Mouse (Mus musculus) kidney, adult 2 months (tissue): ENCODE data around the gene Dnaaf1. TPM values are rescaled to one million over a fixed set of nuclear protein-coding genes. Genes with fewer than 3 reads are reported as not detected.
A peak's percentile ranks its signal among the peaks of the same experiment; 100 is the strongest.

Experiments
- DNase-seq: peaks from one replicate; pipeline ENCODE4 v3.0.0; 2021
- H3K27ac ChIP-seq: fragments of 200-500 bp; 2 replicates; pipeline ENCODE4 v1.5.1; 2012; ENCODE audit warnings: low read depth, low read length, control low read depth, inconsistent platforms; ENCODE audit not compliant: insufficient read depth
- H3K27me3 ChIP-seq: fragments of 200-500 bp; replicated peaks from 2 replicates; pipeline ENCODE4 v1.6.1; 2012; ENCODE audit warnings: mild to moderate bottlenecking, moderate library complexity, low read length, inconsistent platforms; ENCODE audit not compliant: control insufficient read depth, insufficient read depth
- H3K36me3 ChIP-seq: fragments of 200-500 bp; 2 replicates; pipeline ENCODE4 v1.6.1; 2012; ENCODE audit warnings: mild to moderate bottlenecking, moderate library complexity, low read length, inconsistent platforms; ENCODE audit not compliant: control insufficient read depth, insufficient read depth
- H3K4me1 ChIP-seq: fragments of 200-500 bp; 2 replicates; pipeline ENCODE4 v1.6.1; 2011; ENCODE audit warnings: low read length; ENCODE audit not compliant: control insufficient read depth, insufficient read depth
- H3K4me3 ChIP-seq: fragments of 200-500 bp; 2 replicates; pipeline ENCODE4 v1.5.1; 2011; ENCODE audit warnings: mild to moderate bottlenecking, low read depth, low read length, control low read depth; ENCODE audit not compliant: insufficient read depth
- CTCF ChIP-seq: fragments of 200-500 bp; conservative IDR thresholded peaks from 2 replicates; pipeline ENCODE4 v1.5.1; 2011; ENCODE audit warnings: low read depth, mild to moderate bottlenecking, control low read depth, low read length, moderate library complexity, mixed read lengths; ENCODE audit not compliant: insufficient read depth, insufficient read length
- POLR2A ChIP-seq: fragments of 200-500 bp; IDR thresholded peaks from one replicate; pipeline ENCODE4 v1.6.1; 2011; ENCODE audit warnings: low read depth, low read length, control low read depth
- WGBS: fragments of 180-500 bp; shearing (Covaris S2); methylation state at CpG from one replicate; pipeline ENCODE4 v1.1.7; 2018; 5-methylcytosine and 5-hydroxymethylcytosine counted together
- polyA plus RNA-seq: library from polyadenylated mRNA; depleted of rRNA; stranded (reverse); fragments of >200 nt; gene quantifications from 2 replicates; pipeline ENCODE4 v1.2.3, GENCODE M21; 2012; rRNA removed

Gene Dnaaf1
- polyA plus RNA-seq = 0.42 and 0.57 TPM in 2 replicates

DNA sequence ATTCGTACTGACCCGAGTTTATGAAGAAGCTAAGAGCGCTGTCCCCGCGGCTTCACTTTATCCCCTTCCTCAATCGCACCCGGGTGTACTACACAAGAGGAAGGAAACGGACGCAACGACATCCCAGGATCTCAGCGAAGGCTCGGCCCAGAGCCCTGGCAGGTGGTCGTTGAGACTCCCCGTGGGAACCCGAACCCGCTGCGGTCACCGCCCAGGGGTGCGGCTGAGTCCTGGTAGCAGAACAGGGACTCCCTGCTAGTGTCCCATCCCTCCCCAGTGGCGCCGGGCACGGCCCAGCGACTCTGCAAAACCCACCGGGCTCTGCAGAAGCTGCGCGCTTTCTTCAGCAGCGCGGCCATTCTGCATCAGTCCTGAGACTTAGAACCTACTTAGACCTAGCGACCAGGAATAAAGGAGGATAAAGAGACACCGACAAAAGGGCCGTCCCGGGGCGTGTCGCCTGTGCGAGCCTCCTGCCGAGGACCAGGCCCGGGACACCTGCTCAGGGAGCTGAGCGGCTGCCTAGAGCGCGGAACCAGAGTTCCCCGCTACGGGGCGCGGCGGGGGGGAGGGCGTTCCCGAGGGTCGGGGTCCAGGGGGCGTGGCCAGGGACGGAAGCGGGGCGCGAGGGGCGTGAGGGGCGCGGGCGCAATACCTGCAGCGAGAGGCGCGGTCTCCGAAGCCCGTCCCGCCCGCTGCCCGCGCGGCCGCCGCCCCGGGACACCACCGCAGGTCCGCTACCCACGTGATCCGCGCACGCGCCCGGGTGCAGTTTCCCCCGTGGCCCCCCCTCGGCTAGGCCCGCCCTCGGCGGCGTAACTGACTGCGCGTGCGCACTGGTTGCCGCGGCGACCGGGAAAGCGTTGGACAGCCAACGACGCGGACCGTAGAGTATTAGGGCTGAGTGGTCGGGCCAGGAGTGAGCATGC, at the start of gene Dnaaf1, which contains the start of gene Hsdl1:
Dnaaf1 (plus strand) TSS at position 799 of the 929 bp plus-strand sequence.
Hsdl1 (minus strand) TSS at position 747 of the 929 bp plus-strand sequence.
- peaks cover 5% of the 10 kb centered on the region; the same call in 1 of the 2 replicates for H3K4me1 ChIP-seq
- 1% methylated on average over 97 of the region's 97 CpGs for WGBS
- no peaks in the 10 kb centered on the region for H3K27me3 ChIP-seq
- H3K36me3 ChIP-seq = no peaks in the 10 kb centered on the region
- peak; percentile 98 for DNase-seq
- no peak within 1 kb of the TSS for H3K27ac ChIP-seq
- peak within 1 kb of the TSS; percentile 77 for H3K4me3 ChIP-seq
- peak; percentile 43 for TF ChIP-seq POLR2A
- 0 out of 2 replicates have a peak, but pooled peaks have one; percentile 16 for TF ChIP-seq CTCF

DNA sequence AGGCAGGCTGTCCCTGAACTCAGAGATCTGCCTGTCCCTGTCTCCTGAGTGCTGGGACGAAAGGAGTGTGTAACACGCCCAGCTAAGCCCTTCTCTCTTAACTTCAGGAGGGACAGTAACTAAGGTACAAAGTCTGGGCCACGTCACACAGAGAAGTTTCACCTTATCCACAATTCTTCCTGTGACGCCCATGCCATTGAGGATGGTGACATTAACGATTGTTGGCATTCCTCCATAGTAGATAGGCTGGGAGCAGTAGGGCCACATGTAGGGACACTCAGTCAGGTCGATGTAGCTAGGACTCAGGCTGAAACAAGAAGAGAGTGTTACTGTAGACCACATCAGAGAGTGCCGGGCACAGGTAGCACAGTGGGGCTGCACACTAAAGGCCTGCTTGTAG, 46.3 kb upstream of the Dnaaf1 start:
- no peak for DNase-seq
- Histone ChIP-seq H3K36me3 (peaks cover 5% of the 10 kb centered on the region), H3K27me3 (no peaks in the 10 kb centered on the region), H3K4me1 (no peaks in the 10 kb centered on the region), H3K4me3 (no peak overlapping the region), H3K27ac (no peak overlapping the region)
- TF ChIP-seq POLR2A (no peak), CTCF (no peak)
- 89% methylated on average over 7 of the region's 7 CpGs for WGBS

DNA sequence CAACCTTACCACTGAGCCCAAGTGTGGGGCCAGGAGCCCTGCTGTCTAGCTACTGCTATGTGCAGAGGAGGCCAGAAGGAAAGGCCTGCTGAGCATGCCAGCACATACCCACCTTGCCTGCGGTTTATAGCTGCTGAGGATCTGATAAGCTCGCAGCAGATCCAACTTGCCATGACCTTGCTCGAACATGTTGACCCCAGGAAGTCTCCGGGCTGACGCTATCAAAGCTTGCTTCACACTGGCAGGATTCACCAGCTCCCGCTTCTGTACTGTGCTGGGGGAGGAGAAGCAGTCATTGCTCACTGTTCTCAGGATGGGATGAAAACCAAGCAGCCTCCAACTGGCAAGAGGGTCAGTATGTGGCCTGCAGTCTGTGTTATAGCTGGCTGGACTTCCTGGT, 44.1 kb upstream of the Dnaaf1 start:
- TF ChIP-seq CTCF = no peak
- no peak for TF ChIP-seq POLR2A
- DNase-seq = no peak

DNA sequence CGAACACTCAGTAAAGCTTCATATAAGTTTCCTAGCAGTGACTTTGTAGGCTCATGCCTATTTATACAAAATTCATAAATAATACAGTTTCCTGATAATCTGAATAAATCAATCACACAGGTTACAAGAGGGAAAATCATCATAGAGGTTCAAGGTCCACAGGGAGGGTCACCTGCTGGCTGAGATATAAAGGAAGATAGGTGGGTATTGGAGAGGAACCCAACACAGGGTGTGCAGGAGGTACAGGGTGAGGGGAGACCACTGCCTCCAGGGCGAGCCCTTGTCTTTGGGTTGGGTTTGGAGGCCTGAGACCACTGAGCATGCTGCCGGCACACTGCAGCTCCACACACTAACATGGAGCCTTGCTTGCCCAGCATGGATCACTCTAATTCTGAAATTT, 43.6 kb upstream of the Dnaaf1 start:
- no peaks in the 10 kb centered on the region for H3K27me3 ChIP-seq
- H3K4me1 ChIP-seq = no peaks in the 10 kb centered on the region
- TF ChIP-seq POLR2A (no peak), CTCF (no peak)
- no peak overlapping the region for H3K4me3 ChIP-seq
- H3K27ac ChIP-seq = no peak overlapping the region
- 85% methylated on average over 3 of the region's 3 CpGs for WGBS
- DNase-seq = no peak
- H3K36me3 ChIP-seq = peaks cover 2% of the 10 kb centered on the region; the same call in 1 of the 2 replicates

More for the DNA sequence above, 44.1 kb upstream of the Dnaaf1 start:
- Histone ChIP-seq H3K27me3 (no peaks in the 10 kb centered on the region), H3K4me1 (no peaks in the 10 kb centered on the region), H3K27ac (no peak overlapping the region), H3K36me3 (peaks cover 2% of the 10 kb centered on the region; the same call in 1 of the 2 replicates), H3K4me3 (no peak overlapping the region)
- 57% methylated on average over 6 of the region's 6 CpGs for WGBS

DNA sequence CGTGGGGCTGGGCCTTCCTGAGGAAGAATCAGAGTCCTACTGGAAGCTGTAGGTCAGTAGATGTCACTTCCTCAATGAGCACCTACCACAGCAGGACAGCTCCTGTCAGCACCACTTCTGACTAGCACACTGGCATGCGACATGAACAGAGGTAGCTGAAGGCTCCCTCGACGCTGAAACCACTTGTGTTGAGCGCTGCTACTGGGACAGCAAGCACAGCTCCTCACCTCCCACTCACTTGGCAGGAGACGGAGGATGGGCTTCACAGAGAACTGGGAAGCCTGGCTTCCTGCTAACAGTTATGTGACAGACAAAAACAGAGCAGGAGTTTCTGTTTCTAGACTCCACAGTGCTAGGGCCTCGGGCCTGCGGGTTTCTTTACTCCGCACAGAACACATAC, 43.1 kb upstream of the Dnaaf1 start:
- no peaks in the 10 kb centered on the region for H3K27me3 ChIP-seq
- no peak overlapping the region for H3K4me3 ChIP-seq
- H3K4me1 ChIP-seq = no peaks in the 10 kb centered on the region
- peaks cover 2% of the 10 kb centered on the region; the same call in 1 of the 2 replicates for H3K36me3 ChIP-seq
- no peak overlapping the region for H3K27ac ChIP-seq
- WGBS = 77% methylated on average over 9 of the region's 9 CpGs
- no peak for DNase-seq
- no peak for TF ChIP-seq POLR2A
- TF ChIP-seq CTCF = no peak

DNA sequence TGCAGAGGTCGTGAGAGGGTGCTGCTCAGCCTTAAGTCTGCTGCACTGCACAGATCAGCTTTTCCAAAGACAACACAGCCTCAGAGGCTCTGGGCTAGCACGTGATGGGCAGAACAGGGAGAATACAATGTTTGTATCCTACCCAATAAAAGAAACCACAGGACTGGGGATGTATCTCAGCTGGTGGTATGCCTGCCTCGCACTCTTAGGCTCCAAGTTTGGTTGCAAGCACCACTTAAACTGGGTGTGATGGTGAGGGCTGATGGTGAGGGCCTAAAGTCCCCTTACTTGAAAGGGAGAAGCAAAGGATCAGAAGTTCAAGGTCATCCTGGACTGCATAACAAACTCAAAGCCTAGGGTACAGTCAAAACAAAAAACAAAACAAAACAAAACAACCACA, 30.4 kb upstream of the Dnaaf1 start:
- Histone ChIP-seq H3K36me3 (peaks cover 8% of the 10 kb centered on the region), H3K4me1 (no peaks in the 10 kb centered on the region), H3K27me3 (no peaks in the 10 kb centered on the region), H3K4me3 (no peak overlapping the region), H3K27ac (no peak overlapping the region)
- DNase-seq = no peak
- 81% methylated on average over 3 of the region's 3 CpGs for WGBS
- TF ChIP-seq CTCF (no peak), POLR2A (no peak)

DNA sequence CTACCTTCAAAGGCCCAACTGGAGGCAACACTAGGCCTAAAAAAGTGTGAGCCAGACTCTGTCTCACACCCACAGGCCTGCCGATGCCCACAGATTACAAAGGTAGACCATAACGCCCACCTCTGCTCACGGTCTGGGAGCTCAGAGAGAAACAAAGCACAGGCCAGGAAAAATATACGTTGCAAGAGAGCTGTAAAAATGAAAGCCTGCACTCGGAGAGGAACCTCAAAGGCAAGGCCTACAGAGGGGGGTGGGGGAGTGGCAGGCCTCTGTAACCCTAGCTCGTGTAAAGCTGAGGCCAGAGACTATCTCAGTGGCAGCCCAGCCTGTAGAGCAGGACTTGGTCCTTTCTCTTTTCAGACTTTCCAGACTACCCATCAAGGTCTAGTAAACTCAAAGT, 29.9 kb upstream of the Dnaaf1 start:
- TF ChIP-seq POLR2A (no peak), CTCF (no peak)
- Histone ChIP-seq H3K27ac (no peak overlapping the region), H3K36me3 (peaks cover 8% of the 10 kb centered on the region), H3K4me3 (no peak overlapping the region), H3K27me3 (no peaks in the 10 kb centered on the region), H3K4me1 (no peaks in the 10 kb centered on the region)
- DNase-seq = no peak
- WGBS = 59% methylated on average over 6 of the region's 6 CpGs
